Comparison of ENCODE assay signal across 8 mouse cellular contexts in genomic region chr5:36988781-36989624, GRCm38 (mm10). TPM values are rescaled to one million over a fixed set of nuclear protein-coding genes. Genes with fewer than 3 reads are reported as not detected.
A peak's percentile ranks its signal among the peaks of the same experiment; 100 is the strongest.
DNase-seq lines count a peak whose midpoint lies in the region; ATAC-seq lines count a peak whose summit lies in the region.

Gene Wfs1 (minus strand): TSS chr5:36989205.

- peak within 1 kb of the TSS; percentile 75 for H3K9ac ChIP-seq in intestine, embryonic 15.5 days

- H3K27me3 ChIP-seq in intestine, embryonic 15.5 days (replicated peaks), result no peaks in the 10 kb centered on the region

- no peaks in the 10 kb centered on the region for H3K9me3 ChIP-seq in intestine, embryonic 15.5 days

- peaks cover 11% of the 10 kb centered on the region for H3K4me1 ChIP-seq in intestine, embryonic 15.5 days (replicated peaks)

- H3K4me2 ChIP-seq in intestine, embryonic 15.5 days (replicated peaks), result peak within 1 kb of the TSS; percentile 91

- under 1% methylated on average over 60 of the region's 60 CpGs for WGBS in intestine, embryonic 15.5 days

- peak within 1 kb of the TSS; percentile 85 for H3K27ac ChIP-seq in intestine, embryonic 15.5 days

- no peaks in the 10 kb centered on the region for H3K36me3 ChIP-seq in intestine, embryonic 15.5 days

- intact Hi-C loops in left cerebral cortex, postnatal 14 days (cut with DNase I), result no loop called here

- ATAC-seq in intestine, embryonic 15.5 days, result peak; percentile 98
- ATAC-seq in megakaryocyte-erythroid progenitor cell, adult 5-6 weeks (replicated peaks; ENCODE audit: low FRiP score, low TSS enrichment, poor library complexity, severe bottlenecking), result peak; percentile 98

- peak; percentile 99 for DNase-seq in adrenal gland, adult 2 months
- DNase-seq in embryo, embryonic 11 days, result peak; percentile 98
- peak; percentile 92 to 97 for DNase-seq in gastrocnemius, postnatal 4 days (ENCODE audit: low spot score in 2 of 2)
- peak; percentile 97 to 98 for DNase-seq in left cerebral cortex, postnatal 14 days (ENCODE audit: low spot score in 2 of 2)
- DNase-seq in right cerebral cortex, postnatal 14 days, result peak; percentile 95
- peak; percentile 91 for DNase-seq in urinary bladder, postnatal 25 days (ENCODE audit: low spot score)

- H3K4me3 ChIP-seq in intestine, embryonic 15.5 days (replicated peaks), result peak within 1 kb of the TSS; percentile 78

RNA-seq across cellular contexts. Expression of gene Wfs1, which starts in this region (rescaled TPM):
- 100 to 1,000 TPM in 1 of 2 experiments, 10 to 100 TPM in 1; 32.6 to 122 TPM for total RNA-seq in adrenal gland, adult 2 months (2021)
- 39.2 and 91.2 TPM in 2 replicates for polyA plus RNA-seq in adrenal gland, adult 2 months (2012; rRNA removed)
- total RNA-seq in gastrocnemius, postnatal 4 days (2021), result 10 to 100 TPM; 22.2 TPM
- polyA plus RNA-seq in intestine, embryonic 15.5 days (2015; fragmentation: Nextera tagmentation; extraction: Ambion mirVana), result 12.1 and 14.6 TPM in 2 replicates
- total RNA-seq in left cerebral cortex, postnatal 14 days (2021), result 100 to 1,000 TPM in 1 of 2 experiments, 10 to 100 TPM in 1; 94.8 to 121 TPM
- total RNA-seq in megakaryocyte-erythroid progenitor cell, adult 5-6 weeks (2014; fragmentation: Nextera tagmentation), result 0.59 TPM in 1 of 2 replicates, not detected in the other
- not detected in 2 replicates for total RNA-seq in megakaryocyte-erythroid progenitor cell, adult 5-6 weeks (2017)

Comparison
In these comparisons a context has a peak if more than half of its experiments do, and no peak if none do; other contexts are left out.
1. Peak in every context shown above with its lines: DNase-seq, ATAC-seq, H3K4me3 ChIP-seq and H3K27ac ChIP-seq.
2. RNA of gene Wfs1 (total RNA-seq): 32.6 to 122 TPM in adrenal gland, adult 2 months, 94.8 to 121 TPM in left cerebral cortex, postnatal 14 days and 22.2 TPM in gastrocnemius, postnatal 4 days; 0.59 TPM in megakaryocyte-erythroid progenitor cell, adult 5-6 weeks; every median in the first group is over 10 times any median in the second.
3. Peak in ATAC-seq in megakaryocyte-erythroid progenitor cell, adult 5-6 weeks; RNA of the gene not detected or under 1 TPM.